Mouse (Mus musculus): ENCODE results near the gene Vmn1r233.

DNA sequence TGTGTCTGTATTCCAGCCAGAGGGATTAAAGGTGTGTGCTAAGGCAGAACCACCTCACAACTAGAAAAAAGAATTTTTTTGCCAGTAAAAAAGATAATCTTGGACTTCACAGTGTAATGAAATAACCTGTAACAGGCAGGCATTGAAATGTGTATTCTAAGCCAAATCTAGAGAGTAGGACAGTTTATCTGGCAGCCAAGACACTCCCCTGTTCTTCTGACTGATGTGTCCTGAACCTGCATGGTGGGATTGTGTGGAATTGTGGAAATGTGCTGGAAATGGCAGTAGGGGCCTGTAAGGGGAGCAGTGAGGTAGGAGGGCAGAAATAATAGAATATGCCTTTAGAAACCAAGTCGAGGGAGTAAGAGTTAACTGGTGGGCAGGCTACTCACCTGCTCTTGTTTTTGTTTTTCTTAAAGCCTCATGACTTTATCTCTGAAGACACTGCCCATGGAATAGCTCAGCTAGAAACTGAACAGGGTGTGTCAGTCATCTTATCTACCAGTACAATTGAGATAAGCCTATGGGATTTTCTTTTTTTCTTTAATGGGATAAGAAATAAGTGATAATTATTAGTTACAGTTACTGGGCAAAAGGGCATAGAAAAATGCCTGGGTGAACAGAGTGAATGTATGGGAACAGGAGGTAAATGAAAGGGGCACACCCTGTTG lies 22.3 kb upstream of the Vmn1r233 start:
- TF ChIP-seq CTCF (IDR thresholded peaks at IDR 0.05; ENCODE audit: low read depth, low read length) = no peak
- no peak for TF ChIP-seq GATA2 (IDR thresholded peaks at IDR 0.05; ENCODE audit: borderline replicate concordance, low read depth, low read length)
- no peak for TF ChIP-seq GATA1 (IDR thresholded peaks at IDR 0.05; ENCODE audit: borderline replicate concordance, low read length)
- no peak for TF ChIP-seq POLR2AphosphoS5 (IDR thresholded peaks at IDR 0.05; ENCODE audit: insufficient replicate concordance, low read depth, low read length)
